Mouse (Mus musculus) stomach, embryonic 16.5 days (tissue): ENCODE data around the gene Msi2. TPM values are rescaled to one million over a fixed set of nuclear protein-coding genes. Genes with fewer than 3 reads are reported as not detected.

ENCODE experiments used
- ATAC-seq: fragments of 200-750 bp; cut with Nextera tagmentation; 2 replicates; pipeline ENCODE4 v1.8.0; 2017; ENCODE audit warnings: moderate number of reproducible peaks, moderate TSS enrichment; ENCODE audit not compliant: insufficient read depth, low FRiP score
- H3K27ac ChIP-seq: fragments of 300-500 bp; sonication (generic); 2 replicates; pipeline ENCODE4 v1.5.1; 2014; ENCODE audit warnings: low read length
- H3K27me3 ChIP-seq: fragments of 300-500 bp; sonication (generic); 2 replicates; pipeline ENCODE4 v1.6.1; 2014; ENCODE audit warnings: low read length, control low read depth, mixed read lengths; ENCODE audit not compliant: control insufficient read depth, insufficient read depth
- H3K36me3 ChIP-seq: fragments of 300-500 bp; sonication (generic); 2 replicates; pipeline ENCODE4 v1.6.1; 2014; ENCODE audit warnings: low read length; ENCODE audit not compliant: control insufficient read depth, insufficient read depth
- H3K4me1 ChIP-seq: fragments of 300-500 bp; sonication (generic); 2 replicates; pipeline ENCODE4 v1.6.1; 2014; ENCODE audit warnings: low read length, control low read depth, mixed read lengths; ENCODE audit not compliant: control insufficient read depth, insufficient read depth
- H3K4me2 ChIP-seq: fragments of 300-500 bp; sonication (generic); 2 replicates; pipeline ENCODE4 v1.6.1; 2014; ENCODE audit warnings: low read depth, low read length, mixed read lengths
- H3K4me3 ChIP-seq: fragments of 300-500 bp; sonication (generic); replicated peaks from 2 replicates; pipeline ENCODE4 v1.5.1; 2014; ENCODE audit warnings: mild to moderate bottlenecking, low read length
- H3K9ac ChIP-seq: fragments of 300-500 bp; sonication (generic); 2 replicates; pipeline ENCODE4 v1.6.1; 2014; ENCODE audit warnings: low read length
- H3K9me3 ChIP-seq: fragments of 300-500 bp; sonication (generic); replicated peaks from 2 replicates; pipeline ENCODE4 v1.6.1; 2016; ENCODE audit warnings: low read length, control low read depth; ENCODE audit not compliant: control insufficient read depth
- WGBS: fragments of 180-500 bp; shearing (Covaris S2); extraction: QIAGEN DNeasy Blood & Tissue Kit; methylation state at CpG from one replicate; pipeline ENCODE4 v1.1.7; 2014; 5-methylcytosine and 5-hydroxymethylcytosine counted together
- polyA plus RNA-seq: library from polyadenylated mRNA; unstranded; fragments of >200 nt; fragmentation: Nextera tagmentation; extraction: Ambion mirVana; gene quantifications from 2 replicates; pipeline ENCODE4 v1.2.1, GENCODE M21; 2015

Msi2 gene
- polyA plus RNA-seq, 1 experiment from 2014 or later, result 11.7 TPM

- Histone ChIP-seq H3K9ac (no peak overlapping the region), H3K36me3 (0 out of 2 replicates have a peak, but pooled peaks cover 6% of the 10 kb centered on the region), H3K9me3 (no peaks in the 10 kb centered on the region), H3K27ac (peak overlapping the region; percentile 40; the same call in 1 of the 2 replicates), H3K27me3 (no peaks in the 10 kb centered on the region), H3K4me2 (no peak overlapping the region), H3K4me1 (peaks cover 13% of the 10 kb centered on the region), H3K4me3 (no peak overlapping the region)
- WGBS, result 63% methylated on average over 6 of the region's 6 CpGs
- ATAC-seq, result no peak
Observed at GRCm38 (mm10) chr11:88701976-88702659, 16.2 kb downstream of the Msi2 start.

DNA sequence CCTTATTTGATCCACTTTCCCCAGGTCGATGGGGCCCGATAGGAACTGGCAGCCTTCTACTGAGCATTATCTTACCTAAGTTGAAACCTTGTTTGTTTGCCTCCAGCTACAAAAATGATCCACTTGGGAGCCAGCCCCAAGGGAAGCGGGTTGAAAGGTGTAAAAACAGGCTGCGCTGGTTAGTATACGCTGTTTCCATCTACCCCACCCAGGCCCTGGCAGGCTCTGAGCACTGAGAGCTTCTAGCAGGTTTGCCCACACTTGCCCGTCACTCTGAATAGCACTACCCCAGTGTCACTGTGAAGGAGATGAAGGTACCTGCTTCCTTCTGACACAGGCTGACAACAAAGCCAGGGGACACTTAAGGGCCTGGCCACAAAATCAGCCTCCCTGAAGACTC lies 17.3 kb downstream of the Msi2 start:
- H3K4me3 ChIP-seq, result no peak overlapping the region
- no peaks in the 10 kb centered on the region for H3K27me3 ChIP-seq
- peak overlapping the region; percentile 40; the same call in 1 of the 2 replicates for H3K27ac ChIP-seq
- H3K9me3 ChIP-seq, result no peaks in the 10 kb centered on the region
- ATAC-seq, result 0 out of 2 replicates have a peak, but pooled peaks have one; percentile 44
- H3K4me1 ChIP-seq, result peaks cover 13% of the 10 kb centered on the region
- WGBS, result 74% methylated on average over 6 of the region's 6 CpGs
- no peak overlapping the region for H3K9ac ChIP-seq
- 0 out of 2 replicates have a peak, but pooled peaks cover 6% of the 10 kb centered on the region for H3K36me3 ChIP-seq
- H3K4me2 ChIP-seq, result no peak overlapping the region

DNA sequence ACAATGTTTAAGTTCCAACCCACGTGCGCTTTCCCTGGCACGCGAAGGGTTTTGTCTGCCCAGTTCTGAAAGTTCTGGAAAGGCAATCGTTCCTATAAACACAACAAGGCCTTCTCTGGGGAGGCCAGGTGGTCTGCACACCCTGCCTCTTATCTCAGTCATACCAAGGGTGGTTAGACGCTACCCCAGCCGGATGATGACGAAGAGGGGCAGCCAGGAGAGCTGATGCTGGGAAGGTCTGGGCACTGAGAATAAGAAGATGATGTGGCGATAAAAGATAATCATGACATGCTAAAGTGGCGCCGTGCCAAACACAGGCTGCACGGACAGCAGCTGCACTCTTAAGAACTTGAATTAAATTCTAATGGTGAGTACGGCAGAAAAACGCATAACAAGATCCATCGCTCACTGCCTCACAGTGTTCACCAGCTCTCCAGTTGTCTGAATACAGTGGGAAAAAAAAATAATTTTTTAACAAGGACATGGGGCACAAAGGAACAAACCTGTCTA lies 18.1 kb downstream of the Msi2 start:
- Histone ChIP-seq H3K9me3 (no peaks in the 10 kb centered on the region), H3K27ac (no peak overlapping the region), H3K4me2 (no peak overlapping the region), H3K4me1 (peaks cover 18% of the 10 kb centered on the region), H3K36me3 (0 out of 2 replicates have a peak, but pooled peaks cover 6% of the 10 kb centered on the region), H3K9ac (no peak overlapping the region), H3K27me3 (no peaks in the 10 kb centered on the region), H3K4me3 (no peak overlapping the region)
- no peak for ATAC-seq
- WGBS, result 76% methylated on average over 15 of the region's 15 CpGs

GRCm38 (mm10) chr11:88693905-88694893 lies 24.1 kb downstream of the Msi2 start:
- Histone ChIP-seq H3K4me1 (peaks cover 60% of the 10 kb centered on the region), H3K9me3 (no peaks in the 10 kb centered on the region), H3K36me3 (0 out of 2 replicates have a peak, but pooled peaks cover under 1% of the 10 kb centered on the region), H3K9ac (no peak overlapping the region; the same call in 1 of the 2 replicates), H3K4me3 (no peak overlapping the region), H3K27ac (0 out of 2 replicates have a peak overlapping the region, but pooled peaks have one; percentile 62), H3K4me2 (no peak overlapping the region), H3K27me3 (no peaks in the 10 kb centered on the region)
- WGBS, result 34% methylated on average over 20 of the region's 20 CpGs
- ATAC-seq, result no peak

DNA sequence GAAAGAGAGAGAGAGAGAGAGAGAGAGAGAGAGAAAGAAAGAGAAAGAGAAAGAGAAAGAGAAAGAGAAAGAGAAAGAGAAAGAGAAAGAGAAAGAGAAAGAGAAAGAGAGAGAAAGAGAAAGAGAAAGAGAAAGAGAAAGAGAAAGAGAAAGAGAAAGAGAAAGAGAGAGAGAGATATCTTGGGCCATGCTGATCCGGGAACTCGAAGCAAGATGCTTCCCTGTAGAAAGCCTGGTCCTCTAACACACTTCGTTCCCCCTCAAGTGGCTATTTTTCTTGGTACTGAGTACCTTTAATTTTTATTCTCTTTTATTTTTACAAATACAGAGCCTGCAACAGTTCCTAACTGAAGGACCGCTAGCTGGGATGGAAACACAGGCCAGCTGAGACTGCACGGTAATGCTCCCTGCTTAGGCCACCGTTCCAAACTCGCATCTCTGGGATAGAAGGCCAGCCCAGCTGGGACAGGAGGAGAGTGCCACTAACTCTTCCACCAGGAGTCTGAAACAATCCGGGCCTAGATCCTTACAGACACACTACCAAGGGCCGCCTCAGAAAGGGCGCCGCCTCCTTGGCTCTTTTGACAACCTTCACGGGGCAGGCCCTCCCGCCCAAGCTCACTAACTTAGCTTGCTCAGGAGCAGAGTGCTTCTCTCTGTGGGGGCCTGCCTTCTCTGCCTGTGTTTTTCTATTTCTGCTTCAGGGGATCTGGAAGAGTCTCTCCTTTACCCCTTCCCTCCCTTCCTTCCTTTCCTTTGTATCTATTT lies 25.1 kb downstream of the Msi2 start:
- H3K9me3 ChIP-seq, result no peaks in the 10 kb centered on the region
- H3K4me2 ChIP-seq, result no peak overlapping the region
- peak overlapping the region; percentile 43 for H3K9ac ChIP-seq
- ATAC-seq, result peak; percentile 41; the same call in 1 of the 2 replicates
- H3K36me3 ChIP-seq, result no peaks in the 10 kb centered on the region
- peaks cover 60% of the 10 kb centered on the region for H3K4me1 ChIP-seq
- 66% methylated on average over 13 of the region's 13 CpGs for WGBS
- H3K27ac ChIP-seq, result peak overlapping the region; percentile 62
- no peak overlapping the region for H3K4me3 ChIP-seq
- H3K27me3 ChIP-seq, result no peaks in the 10 kb centered on the region

DNA sequence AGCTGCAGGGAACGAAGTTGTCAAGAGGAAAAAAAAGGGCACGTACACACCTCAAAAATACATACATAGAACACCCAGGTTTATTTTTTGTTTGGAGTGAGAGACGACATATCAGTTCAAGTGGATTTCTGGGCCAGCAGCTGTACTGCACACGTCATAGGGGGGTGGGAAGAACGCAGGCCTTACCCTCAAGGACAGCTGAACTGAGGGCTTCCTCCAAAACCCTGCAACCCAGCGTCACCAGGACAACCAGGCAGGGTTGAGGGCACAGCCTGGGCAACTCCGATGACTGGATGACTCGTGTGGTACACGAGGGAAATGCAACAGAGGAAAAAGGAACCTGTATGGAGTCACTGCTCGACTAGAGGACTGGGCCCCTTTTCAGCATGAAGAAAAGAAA lies 25.9 kb downstream of the Msi2 start:
- H3K27me3 ChIP-seq, result no peaks in the 10 kb centered on the region
- WGBS, result 25% methylated on average over 9 of the region's 10 CpGs
- no peaks in the 10 kb centered on the region for H3K9me3 ChIP-seq
- no peak overlapping the region for H3K4me2 ChIP-seq
- H3K9ac ChIP-seq, result no peak overlapping the region
- peaks cover 60% of the 10 kb centered on the region for H3K4me1 ChIP-seq
- peak; percentile 27; the same call in 1 of the 2 replicates for ATAC-seq
- peak overlapping the region; percentile 60; the same call in 1 of the 2 replicates for H3K27ac ChIP-seq
- H3K4me3 ChIP-seq, result no peak overlapping the region
- no peaks in the 10 kb centered on the region for H3K36me3 ChIP-seq

DNA sequence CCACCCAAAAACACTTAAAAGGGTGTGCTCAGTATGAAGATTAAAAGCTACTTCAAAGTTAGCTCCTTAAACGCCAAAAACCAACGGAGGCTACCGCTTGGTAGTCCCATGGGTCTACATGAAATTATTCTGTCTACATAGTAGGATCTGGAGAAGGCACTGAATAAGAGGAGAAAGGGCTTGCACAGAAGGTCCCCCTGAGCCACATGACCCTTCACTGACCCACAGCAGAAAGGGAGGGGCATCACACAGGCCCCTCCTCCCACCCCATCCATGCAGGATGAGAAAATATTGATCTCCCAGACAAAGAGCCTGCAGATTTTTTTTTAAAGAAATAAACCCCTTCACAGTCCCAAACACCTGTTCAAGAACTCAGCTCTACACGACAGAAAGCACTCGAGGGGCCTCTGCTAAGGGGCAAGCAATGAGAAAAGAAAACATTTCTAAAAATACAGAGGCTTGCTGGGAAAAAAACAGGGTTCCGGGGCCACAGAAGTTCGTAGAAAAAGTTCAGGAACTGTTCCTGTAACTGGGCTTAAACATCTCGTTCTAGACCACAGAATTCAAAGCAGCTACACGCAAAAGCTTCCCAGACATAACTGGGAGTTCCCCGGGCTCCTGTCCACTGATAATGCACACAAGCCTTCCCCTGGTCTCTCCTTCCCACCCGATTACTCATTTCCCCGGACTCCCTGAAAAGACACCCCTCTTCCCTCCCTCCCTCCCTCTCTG lies 27.6 kb downstream of the Msi2 start:
- H3K9ac ChIP-seq, result peak overlapping the region; percentile 28; the same call in 1 of the 2 replicates
- H3K4me3 ChIP-seq, result no peak overlapping the region
- H3K36me3 ChIP-seq, result no peaks in the 10 kb centered on the region
- no peaks in the 10 kb centered on the region for H3K27me3 ChIP-seq
- H3K27ac ChIP-seq, result peak overlapping the region; percentile 79
- no peaks in the 10 kb centered on the region for H3K9me3 ChIP-seq
- 17% methylated on average over 12 of the region's 12 CpGs for WGBS
- no peak for ATAC-seq
- H3K4me1 ChIP-seq, result peaks cover 68% of the 10 kb centered on the region
- H3K4me2 ChIP-seq, result peak overlapping the region; percentile 9; the same call in 1 of the 2 replicates
